Mouse (Mus musculus) olfactory bulb, adult 2 months (tissue): ENCODE results near the gene Arpp21.

ENCODE experiments used
- CTCF ChIP-seq: fragments of 200-500 bp; IDR thresholded peaks from 2 replicates; pipeline ENCODE4 v1.5.1; 2012; ENCODE audit warnings: low read depth, mild to moderate bottlenecking, low read length, moderate library complexity; ENCODE audit not compliant: insufficient read depth
- POLR2A ChIP-seq: fragments of 200-500 bp; IDR thresholded peaks from 2 replicates; pipeline ENCODE4 v1.6.1; 2012; ENCODE audit warnings: mild to moderate bottlenecking, low read depth, low read length, moderate library complexity; ENCODE audit not compliant: insufficient read depth

- TF ChIP-seq POLR2A, result no peak
- TF ChIP-seq CTCF, result no peak
Observed at GRCm38 (mm10) chr9:112255971-112256370, 20.2 kb upstream of the Arpp21 start.
